Mouse (Mus musculus): Measurements from ENCODE around the gene Dhx16. TPM values are rescaled to one million over a fixed set of nuclear protein-coding genes. Genes with fewer than 3 reads are reported as not detected.

Dhx16 gene
- total RNA-seq, 2 experiments from 2014 or later = 30.1 to 32.1 TPM

- intact Hi-C loops (cut with DNase I) = loop anchor here (10.0 kb wide), 2 partner anchors 176 to 256 kb away; partner anchors contain the start of gene H2-T3
- DNase-seq (ENCODE audit: low spot score in 2 of 2) = no peak
Observed at GRCm38 (mm10) chr17:35939108-35939507, 59.5 kb downstream of the Dhx16 start.

GRCm38 (mm10) chr17:35939941-35940340 is 60.3 kb downstream of the Dhx16 start:
- DNase-seq (ENCODE audit: low spot score in 2 of 2) = no peak
- intact Hi-C loops (cut with DNase I) = loop anchor here (10.0 kb wide), 2 partner anchors 175 to 255 kb away; partner anchors contain the start of gene H2-T3

Small RNA genes lying within 50 kb of the gene (microRNA-seq; reads per million reads assigned to microRNA genes)
- gene Gm28033 = 0.67 to 2.1 reads per million in 2 experiments
- 0 to 0.53 reads per million in 2 experiments for gene Mir1894

Other genes starting within 250 kb of the Dhx16 start
- not detected for gene Mucl3, start 236.1 kb upstream of the Dhx16 start, total RNA-seq (2021)
- 10 to 100 TPM; 31.1 to 40.8 TPM for gene Vars2, start 212.2 kb upstream of the Dhx16 start, total RNA-seq (2021)
- gene Gtf2h4, start 206.1 kb upstream of the Dhx16 start, total RNA-seq (2021) = 10 to 100 TPM; 23.0 to 26.2 TPM
- gene Ddr1, start 175.2 kb upstream of the Dhx16 start, total RNA-seq (2021) = 10 to 100 TPM; 46.1 to 52.8 TPM
- 1 to 10 TPM; 5.4 to 5.7 TPM for gene Ier3, start 58.1 kb upstream of the Dhx16 start, total RNA-seq (2021)
- 100 to 1,000 TPM; 153 to 168 TPM for gene Flot1, start 56.6 kb upstream of the Dhx16 start, total RNA-seq (2021)
- 100 to 1,000 TPM; 771 to 797 TPM for gene Tubb5, start 41.5 kb upstream of the Dhx16 start, total RNA-seq (2021)
- gene Mdc1, start 38.3 kb upstream of the Dhx16 start, total RNA-seq (2021) = 10 to 100 TPM; 10.7 to 14.6 TPM
- gene Nrm, start 18.5 kb upstream of the Dhx16 start, total RNA-seq (2021) = 1 to 10 TPM; 5.1 TPM
- gene Ppp1r18, start 14.2 kb upstream of the Dhx16 start, total RNA-seq (2021) = 10 to 100 TPM; 12.8 to 14.1 TPM
- 10 to 100 TPM; 65.2 to 66.9 TPM for gene 2310061I04Rik, start 17.6 kb downstream of the Dhx16 start, total RNA-seq (2021)
- gene Atat1, start 30.3 kb downstream of the Dhx16 start, total RNA-seq (2021) = 10 to 100 TPM; 64.6 to 69.9 TPM
- gene Mrps18b, start 36.6 kb downstream of the Dhx16 start, total RNA-seq (2021) = 10 to 100 TPM; 40.0 to 41.7 TPM
- 10 to 100 TPM; 62.1 to 68.3 TPM for gene Ppp1r10, start 36.6 kb downstream of the Dhx16 start, total RNA-seq (2021)
- 10 to 100 TPM; 77.1 to 77.8 TPM for gene Abcf1, start 89.9 kb downstream of the Dhx16 start, total RNA-seq (2021)
- 100 to 1,000 TPM; 146 to 148 TPM for gene Gnl1, start 100.0 kb downstream of the Dhx16 start, total RNA-seq (2021)
- gene Prr3, start 100.4 kb downstream of the Dhx16 start, total RNA-seq (2021) = 10 to 100 TPM; 57.4 to 57.6 TPM
- 1 to 10 TPM; 1.0 to 1.1 TPM for gene H2-T24, start 140.7 kb downstream of the Dhx16 start, total RNA-seq (2021)
- gene H2-T23, start 153.0 kb downstream of the Dhx16 start, total RNA-seq (2021) = 1 to 10 TPM; 3.8 to 4.6 TPM
- gene H2-T22, start 162.9 kb downstream of the Dhx16 start, total RNA-seq (2021) = 1 to 10 TPM; 4.3 to 6.7 TPM
- not detected for gene Gm6034, start 163.1 kb downstream of the Dhx16 start, total RNA-seq (2021)
- under 1 TPM; 0.55 to 0.57 TPM for gene Gm11127, start 178.6 kb downstream of the Dhx16 start, total RNA-seq (2021)
- not detected for gene Gm19684, start 241.9 kb downstream of the Dhx16 start, total RNA-seq (2021)
- not detected for gene Gm7030, start 249.6 kb downstream of the Dhx16 start, total RNA-seq (2021)